ENCODE assay signal across 11 mouse cellular contexts in genomic region chr5:129096511-129096910, GRCm38 (mm10). TPM values are rescaled to one million over a fixed set of nuclear protein-coding genes. Genes with fewer than 3 reads are reported as not detected.
DNase-seq lines count a peak whose midpoint lies in the region; ATAC-seq lines count a peak whose summit lies in the region.
"Had no signal": no experiment of that assay in that cellular context is flagged by ENCODE, and none has a peak within 500 bp of the region (broad histone marks: within the 10 kb centered on the region; RNA-seq: fewer than 3 reads in every experiment).

Gene Adgrd1, plus strand, starts transcription at chr5:129096750.

- ATAC-seq in cerebellum, adult (ENCODE audit: insufficient number of reproducible peaks, low FRiP score, low TSS enrichment): no peak
- ATAC-seq: forebrain, embryonic 14.5 days had no signal

- intact Hi-C loops in heart, postnatal 36 days (cut with DNase I): no loop called here

- DNase-seq in adrenal gland, postnatal 10 days: peak; percentile 34
- no peak for DNase-seq in adrenal gland, postnatal 4 days (ENCODE audit: low spot score in 2 of 2)
- DNase-seq in gastrocnemius, adult 8-10 months (ENCODE audit: low spot score in 2 of 2): peak; percentile 60 to 64
- DNase-seq in heart, postnatal 36 days: peak; percentile 71 to 74
- peak; percentile 75 for DNase-seq in skeletal muscle tissue, adult 2 months (ENCODE audit: low read depth, low spot score)
- no peak for DNase-seq in embryo, embryonic 9.5 days (ENCODE audit: extremely low spot score)
- no peak for DNase-seq in left cerebral cortex, adult 18-20 months (ENCODE audit: low spot score in 2 of 2)
- DNase-seq: cerebellum, adult 11-12 months; thymus, postnatal 14 days had no signal

RNA-seq across cellular contexts. Expression of gene Adgrd1, which starts in this region (rescaled TPM):
- 1 to 10 TPM; 6.3 to 7.1 TPM for total RNA-seq in adrenal gland, postnatal 10 days (2021)
- total RNA-seq in adrenal gland, postnatal 4 days (2021): 1 to 10 TPM; 7.1 to 8.5 TPM
- 1 to 10 TPM; 1.7 to 3.8 (median 3.4) TPM for total RNA-seq in gastrocnemius, adult 8-10 months (2022)
- total RNA-seq in heart, postnatal 36 days (2021): 1 to 10 TPM; 4.7 to 5.9 TPM
- 1 to 10 TPM; 2.8 TPM for total RNA-seq in left cerebral cortex, adult 18-20 months (2021)

Comparison
In these comparisons a context has a peak if more than half of its experiments do, and no peak if none do; other contexts are left out.
1. DNase-seq: peak in adrenal gland, postnatal 10 days (single experiment), gastrocnemius, adult 8-10 months (2 of 2), heart, postnatal 36 days (2 of 2) and skeletal muscle tissue, adult 2 months (single experiment); none in adrenal gland, postnatal 4 days (0 of 2), embryo, embryonic 9.5 days (single experiment) and left cerebral cortex, adult 18-20 months (0 of 2).